Mouse (Mus musculus) olfactory bulb, adult 2 months (tissue): ENCODE data around the gene 4921507P07Rik. TPM values are rescaled to one million over a fixed set of nuclear protein-coding genes. Genes with fewer than 3 reads are reported as not detected.
A peak's percentile ranks its signal among the peaks of the same experiment; 100 is the strongest.
"Not testable (repeated sequence)": the region's sequence is repeated elsewhere in the genome, so short reads cannot be mapped to it uniquely, and the experiment has no call there.

Experiments
- H3K27ac ChIP-seq: fragments of 200-500 bp; 2 replicates; pipeline ENCODE4 v1.5.1; 2012; ENCODE audit warnings: low read depth, low read length; ENCODE audit not compliant: insufficient read depth
- H3K4me1 ChIP-seq: fragments of 200-500 bp; 2 replicates; pipeline ENCODE4 v1.6.1; 2012; ENCODE audit warnings: low read length; ENCODE audit not compliant: control insufficient read depth, insufficient read depth
- H3K4me3 ChIP-seq: fragments of 200-500 bp; 2 replicates; pipeline ENCODE4 v1.5.1; 2012; ENCODE audit warnings: mild to moderate bottlenecking, low read depth, low read length, moderate library complexity; ENCODE audit not compliant: insufficient read depth
- CTCF ChIP-seq: fragments of 200-500 bp; IDR thresholded peaks from 2 replicates; pipeline ENCODE4 v1.5.1; 2012; ENCODE audit warnings: low read depth, mild to moderate bottlenecking, low read length, moderate library complexity; ENCODE audit not compliant: insufficient read depth
- POLR2A ChIP-seq: fragments of 200-500 bp; IDR thresholded peaks from 2 replicates; pipeline ENCODE4 v1.6.1; 2012; ENCODE audit warnings: mild to moderate bottlenecking, low read depth, low read length, moderate library complexity; ENCODE audit not compliant: insufficient read depth
- WGBS: fragments of 180-500 bp; shearing (Covaris S2); methylation state at CpG from one replicate; pipeline ENCODE4 v1.1.7; 2018; 5-methylcytosine and 5-hydroxymethylcytosine counted together
- polyA plus RNA-seq: library from polyadenylated mRNA; stranded (reverse); fragments of >200 nt; gene quantifications from 2 replicates; pipeline ENCODE4 v1.2.4, GENCODE M21; 2012; ENCODE audit warnings: low replicate concordance; ENCODE audit not compliant: missing spikeins, insufficient read depth, insufficient read length

Gene 4921507P07Rik
- not detected in 2 replicates for polyA plus RNA-seq

- peak; percentile 91 for TF ChIP-seq CTCF
- TF ChIP-seq POLR2A: 0 out of 2 replicates have a peak, but pooled peaks have one; percentile 20
- under 1% methylated on average over 59 of the region's 62 CpGs for WGBS
Observed at GRCm38 (mm10) chr6:50596301-50597211, at the start of gene 4921507P07Rik. TSS of gene 4921507P07Rik (minus strand) at chr6:50596632.

DNA sequence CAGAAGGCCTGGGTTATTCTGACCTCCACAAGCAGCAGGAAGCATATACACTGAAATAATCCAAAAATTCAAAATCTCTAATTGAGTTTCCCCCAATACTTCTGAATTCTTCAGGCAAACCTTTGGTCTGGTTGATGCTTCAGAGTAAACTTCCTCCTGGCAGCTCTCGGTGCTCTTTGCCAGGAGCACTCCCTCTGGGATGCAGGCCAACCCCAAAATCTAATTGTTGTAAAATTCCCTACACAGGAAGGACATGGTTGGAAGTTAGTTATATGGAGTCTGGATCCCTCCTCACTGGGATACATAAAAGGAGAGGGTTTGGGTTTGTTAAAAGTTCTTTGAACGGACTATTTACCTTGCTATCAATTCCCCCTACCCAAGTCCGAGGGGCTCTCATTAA is 48.3 kb upstream of the 4921507P07Rik start:
- TF ChIP-seq CTCF (no peak), POLR2A (no peak)
- Histone ChIP-seq H3K27ac (no peak overlapping the region), H3K4me1 (peaks cover 3% of the 10 kb centered on the region; the same call in 1 of the 2 replicates), H3K4me3 (no peak overlapping the region)
- WGBS: 54% methylated on average over 3 of the region's 3 CpGs

More at GRCm38 (mm10) chr6:50596301-50597211, at the start of gene 4921507P07Rik:
- Histone ChIP-seq H3K4me1 (peaks cover 4% of the 10 kb centered on the region; the same call in 1 of the 2 replicates), H3K27ac (no peak within 1 kb of the TSS), H3K4me3 (peak within 1 kb of the TSS; percentile 73)

GRCm38 (mm10) chr6:50641898-50642297 is 45.5 kb upstream of the 4921507P07Rik start:
- TF ChIP-seq CTCF (no peak), POLR2A (no peak)
- no peak overlapping the region for H3K27ac ChIP-seq
- WGBS: 90% methylated on average over 5 of the region's 5 CpGs
- peaks cover 5% of the 10 kb centered on the region; the same call in 1 of the 2 replicates for H3K4me1 ChIP-seq
- H3K4me3 ChIP-seq: no peak overlapping the region

DNA sequence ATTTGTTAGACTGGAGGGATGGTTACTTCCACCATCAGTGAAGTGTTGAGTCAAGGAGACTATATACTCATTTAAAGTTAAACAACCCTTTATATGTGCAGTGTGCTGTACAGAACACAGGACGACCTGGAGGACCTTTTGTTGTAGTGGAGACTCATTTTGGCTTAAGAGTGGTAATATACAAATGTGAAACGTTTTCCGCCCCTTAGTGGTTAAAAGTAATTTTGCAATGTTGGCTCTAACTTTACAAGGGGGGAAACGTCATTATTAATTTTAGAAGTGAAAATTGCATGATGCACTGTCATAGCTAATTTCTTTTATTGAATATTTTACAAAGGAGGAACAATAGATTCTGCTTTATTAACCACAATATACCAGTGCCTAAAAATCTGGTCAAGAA is 43.9 kb upstream of the 4921507P07Rik start:
- 78% methylated on average over 4 of the region's 4 CpGs for WGBS
- Histone ChIP-seq H3K4me1 (peaks cover 5% of the 10 kb centered on the region; the same call in 1 of the 2 replicates), H3K4me3 (no peak overlapping the region), H3K27ac (no peak overlapping the region)
- TF ChIP-seq CTCF: no peak
- no peak for TF ChIP-seq POLR2A

GRCm38 (mm10) chr6:50639656-50640055 is 43.2 kb upstream of the 4921507P07Rik start:
- Histone ChIP-seq H3K4me1 (peaks cover 5% of the 10 kb centered on the region; the same call in 1 of the 2 replicates), H3K4me3 (no peak overlapping the region), H3K27ac (no peak overlapping the region)
- TF ChIP-seq CTCF (no peak), POLR2A (no peak)
- 72% methylated on average over 2 of the region's 2 CpGs for WGBS

DNA sequence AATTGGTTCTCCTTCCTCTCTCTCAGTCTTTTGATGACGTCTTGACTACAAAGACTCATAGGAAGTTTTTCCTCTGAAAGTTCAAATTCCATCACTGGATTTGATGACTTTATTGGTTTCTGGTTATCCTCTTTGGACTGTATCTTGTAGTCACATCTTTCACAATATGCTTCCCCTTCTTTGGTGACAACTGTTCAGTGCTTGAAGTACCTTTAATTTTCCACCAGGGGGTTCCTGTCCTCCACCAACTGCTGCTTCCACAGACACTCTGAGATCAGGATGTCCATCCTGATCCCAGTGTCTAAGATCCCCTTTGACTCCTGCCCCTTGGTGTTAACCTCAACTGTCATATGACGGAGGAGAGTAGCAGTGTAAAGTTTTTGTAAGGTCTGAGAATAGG is 29.7 kb upstream of the 4921507P07Rik start:
- H3K4me1 ChIP-seq, H3K27ac ChIP-seq, H3K4me3 ChIP-seq: not testable (repeated sequence)
- WGBS: 63% methylated on average over 2 of the region's 2 CpGs

GRCm38 (mm10) chr6:50618273-50618672 is 21.8 kb upstream of the 4921507P07Rik start:
- not testable (repeated sequence) for H3K4me3 ChIP-seq, H3K27ac ChIP-seq, H3K4me1 ChIP-seq
- 90% methylated on average over 1 of the region's 1 CpGs for WGBS

DNA sequence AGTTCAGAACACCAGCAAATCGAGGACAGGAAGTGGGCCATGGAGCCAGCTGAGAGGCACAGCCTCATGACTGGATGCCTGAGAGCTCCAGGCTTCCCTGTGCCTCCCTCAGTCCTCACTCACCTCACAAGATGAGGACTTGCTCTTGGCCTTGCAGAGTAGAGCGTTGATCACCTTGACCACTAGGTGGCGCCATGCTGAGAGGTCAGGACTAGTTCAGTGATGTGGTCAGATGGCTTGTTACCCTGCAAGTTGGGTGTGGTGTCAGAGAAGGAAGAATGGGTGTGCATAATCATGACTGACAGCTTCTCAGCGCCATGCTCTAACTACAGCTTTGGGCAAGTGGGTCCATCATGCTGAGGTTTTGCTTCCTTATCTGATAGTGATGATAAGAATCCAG is 5.2 kb upstream of the 4921507P07Rik start:
- WGBS: 42% methylated on average over 4 of the region's 4 CpGs
- H3K27ac ChIP-seq: no peak overlapping the region
- H3K4me3 ChIP-seq: no peak overlapping the region
- H3K4me1 ChIP-seq: no peaks in the 10 kb centered on the region
- TF ChIP-seq POLR2A: no peak
- TF ChIP-seq CTCF: peak; percentile 38; the same call in 1 of the 2 replicates

DNA sequence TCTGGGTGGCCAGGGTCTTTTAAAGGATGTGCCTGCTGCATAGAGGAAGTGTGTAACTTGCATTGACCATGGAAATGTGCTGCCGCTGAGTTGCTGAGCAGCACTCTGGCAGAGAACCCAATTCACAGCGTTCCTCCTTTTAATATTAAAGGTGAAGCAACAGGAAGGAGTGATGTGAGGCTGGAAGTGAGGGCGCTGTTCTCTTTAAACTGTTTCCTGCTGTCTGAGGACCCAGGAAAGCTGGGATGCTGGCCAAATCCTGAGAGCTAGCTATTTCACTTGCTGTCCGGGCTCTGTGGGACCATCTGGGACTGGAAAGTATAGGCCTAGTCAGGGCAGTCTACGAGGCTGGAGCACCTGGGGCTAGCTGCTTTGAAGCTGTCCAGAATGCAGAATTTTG is 2.1 kb upstream of the 4921507P07Rik start:
- Histone ChIP-seq H3K4me3 (no peak overlapping the region), H3K27ac (no peak overlapping the region), H3K4me1 (peaks cover 4% of the 10 kb centered on the region; the same call in 1 of the 2 replicates)
- 34% methylated on average over 5 of the region's 5 CpGs for WGBS
- TF ChIP-seq CTCF (no peak), POLR2A (no peak)
